Mouse (Mus musculus) myocyte (in vitro differentiated cells): ENCODE measurements around the gene Ppp1r1a.

Experiments
- CEBPB ChIP-seq: IDR thresholded peaks from 2 replicates; pipeline ENCODE4 v1.6.1; 2011; ENCODE audit warnings: mild to moderate bottlenecking, moderate library complexity; ENCODE audit not compliant: poor library complexity, insufficient read depth, severe bottlenecking
- E2F4 ChIP-seq: IDR thresholded peaks from one replicate; pipeline ENCODE4 v1.6.1; 2011; ENCODE audit warnings: mild to moderate bottlenecking, control low read depth, moderate library complexity; ENCODE audit not compliant: insufficient read depth
- MAX ChIP-seq: IDR thresholded peaks from one replicate; pipeline ENCODE4 v1.6.1; 2011; ENCODE audit warnings: low read depth, mild to moderate bottlenecking, control low read depth
- MYOD1 ChIP-seq, 3 experiments: IDR thresholded peaks; one replicate each; pipeline ENCODE4 v1.6.1; 2011; ENCODE audit warnings: control low read depth in 2 of 3, low read depth in 2 of 3, mild to moderate bottlenecking in 2 of 3, moderate library complexity in 1 of 3; ENCODE audit not compliant: insufficient read length in 2 of 3, control insufficient read depth in 1 of 3
- MYOG ChIP-seq, 3 experiments: IDR thresholded peaks; one replicate each; pipeline ENCODE4 v1.6.1; 2011; ENCODE audit warnings: control low read depth in 2 of 3, low read depth in 2 of 3, mild to moderate bottlenecking in 2 of 3; ENCODE audit not compliant: insufficient read length in 2 of 3, control insufficient read depth in 1 of 3, insufficient read depth in 1 of 3
- POLR2A ChIP-seq: IDR thresholded peaks from one replicate; pipeline ENCODE4 v1.6.1; 2011; ENCODE audit warnings: low read depth, mild to moderate bottlenecking, control low read depth, moderate library complexity; ENCODE audit not compliant: insufficient read length
- POLR2AphosphoS2 ChIP-seq: IDR thresholded peaks from one replicate; pipeline ENCODE4 v1.6.1; 2011; ENCODE audit warnings: low read depth, control low read depth; ENCODE audit not compliant: insufficient read length
- REST ChIP-seq: IDR thresholded peaks from one replicate; pipeline ENCODE4 v1.6.1; 2011; ENCODE audit warnings: mild to moderate bottlenecking, control low read depth, moderate library complexity; ENCODE audit not compliant: insufficient read depth, insufficient read length
- SRF ChIP-seq: IDR thresholded peaks from one replicate; pipeline ENCODE4 v1.6.1; 2011; ENCODE audit warnings: low read depth; ENCODE audit not compliant: control insufficient read depth, insufficient read length
- TCF12 ChIP-seq: IDR thresholded peaks from one replicate; pipeline ENCODE4 v1.6.1; 2011; ENCODE audit warnings: mild to moderate bottlenecking, control low read depth; ENCODE audit not compliant: poor library complexity, insufficient read depth, severe bottlenecking
- TCF3 ChIP-seq: IDR thresholded peaks from one replicate; pipeline ENCODE4 v1.6.1; 2011; ENCODE audit warnings: low read depth, control low read depth; ENCODE audit not compliant: insufficient read length
- USF1 ChIP-seq: IDR thresholded peaks from one replicate; pipeline ENCODE4 v1.6.1; 2011; ENCODE audit warnings: low read depth, mild to moderate bottlenecking, control low read depth, moderate library complexity

- TF ChIP-seq POLR2A (no peak), USF1 (peak; percentile 23), REST (no peak), SRF (no peak), MAX (peak; percentile 23), TCF12 (no peak), CEBPB (no peak), POLR2AphosphoS2 (no peak), MYOD1 (IDR thresholded peaks at IDR 0.05; ENCODE audit: control insufficient read depth in 1 of 3, insufficient read length in 2 of 3, low read depth in 2 of 3) (peak in 2 of 3 experiments; percentile 1 to 37), TCF3 (no peak), MYOG (IDR thresholded peaks at IDR 0.05; ENCODE audit: control insufficient read depth in 1 of 3, insufficient read depth in 1 of 3, insufficient read length in 2 of 3, low read depth in 2 of 3) (peak in 1 of 3 experiments; percentile 43), E2F4 (no peak)
Observed at GRCm38 (mm10) chr15:103496204-103497140, 41.3 kb downstream of the Ppp1r1a start.
